Mouse (Mus musculus) heart, embryonic 16.5 days (tissue): Measurements from ENCODE around the gene Gm20388. TPM values are rescaled to one million over a fixed set of nuclear protein-coding genes. Genes with fewer than 3 reads are reported as not detected.

ENCODE experiments used
- ATAC-seq: fragments of 200-750 bp; cut with Nextera tagmentation; replicated peaks from 2 replicates; pipeline ENCODE4 v1.8.0; 2017; ENCODE audit warnings: moderate number of reproducible peaks; ENCODE audit not compliant: insufficient read depth, low FRiP score; ENCODE audit errors: extremely low read depth
- H3K27ac ChIP-seq: fragments of 300-500 bp; sonication (generic); 2 replicates; pipeline ENCODE4 v1.5.1; 2014; ENCODE audit warnings: mild to moderate bottlenecking, low read length, control low read depth, moderate library complexity
- H3K27me3 ChIP-seq: fragments of 300-500 bp; sonication (generic); 2 replicates; pipeline ENCODE4 v1.6.1; 2014; ENCODE audit warnings: low read length, mixed read lengths; ENCODE audit not compliant: control insufficient read depth, insufficient read depth
- H3K36me3 ChIP-seq: fragments of 300-500 bp; sonication (generic); 2 replicates; pipeline ENCODE4 v1.6.1; 2014; ENCODE audit not compliant: control insufficient read depth, insufficient read depth
- H3K4me1 ChIP-seq: fragments of 300-500 bp; sonication (generic); 2 replicates; pipeline ENCODE4 v1.6.1; 2014; ENCODE audit warnings: low read length, mixed read lengths; ENCODE audit not compliant: control insufficient read depth, insufficient read depth
- H3K4me2 ChIP-seq: fragments of 300-500 bp; sonication (generic); 2 replicates; pipeline ENCODE4 v1.6.1; 2014; ENCODE audit warnings: low read depth, mild to moderate bottlenecking, control low read depth, low read length
- H3K4me3 ChIP-seq: fragments of 300-500 bp; sonication (generic); 2 replicates; pipeline ENCODE4 v1.5.1; 2014; ENCODE audit warnings: mild to moderate bottlenecking, control low read depth, low read length
- H3K9ac ChIP-seq: fragments of 300-500 bp; sonication (generic); 2 replicates; pipeline ENCODE4 v1.6.1; 2014; ENCODE audit warnings: low read length, control low read depth
- H3K9me3 ChIP-seq: fragments of 300-500 bp; sonication (generic); replicated peaks from 2 replicates; pipeline ENCODE4 v1.6.1; 2016; ENCODE audit warnings: low read length; ENCODE audit not compliant: control insufficient read depth
- WGBS: fragments of 180-500 bp; shearing (Covaris S2); extraction: QIAGEN DNeasy Blood & Tissue Kit; methylation state at CpG from one replicate; pipeline ENCODE4 v1.1.7; 2014; 5-methylcytosine and 5-hydroxymethylcytosine counted together
- polyA plus RNA-seq: library from polyadenylated mRNA; unstranded; fragments of >200 nt; fragmentation: Nextera tagmentation; extraction: Ambion mirVana; gene quantifications from 2 replicates; pipeline ENCODE4 v1.2.1, GENCODE M21; 2015

Gene Gm20388
- polyA plus RNA-seq, 1 experiment from 2014 or later, result 4.5 TPM

GRCm38 (mm10) chr8:120633665-120634271, 723.1 kb downstream of the Gm20388 start:
- Histone ChIP-seq H3K9me3 (0 out of 2 replicates have a peak, but pooled peaks cover 4% of the 10 kb centered on the region), H3K4me2 (peak overlapping the region; percentile 96), H3K27ac (no peak overlapping the region), H3K9ac (peak overlapping the region; percentile 76), H3K27me3 (no peaks in the 10 kb centered on the region), H3K4me3 (peak overlapping the region; percentile 62), H3K4me1 (peaks cover 6% of the 10 kb centered on the region), H3K36me3 (no peaks in the 10 kb centered on the region)
- ATAC-seq, result peak; percentile 10; the same call in 1 of the 2 replicates
- 4% methylated on average over 44 of the region's 44 CpGs for WGBS

DNA sequence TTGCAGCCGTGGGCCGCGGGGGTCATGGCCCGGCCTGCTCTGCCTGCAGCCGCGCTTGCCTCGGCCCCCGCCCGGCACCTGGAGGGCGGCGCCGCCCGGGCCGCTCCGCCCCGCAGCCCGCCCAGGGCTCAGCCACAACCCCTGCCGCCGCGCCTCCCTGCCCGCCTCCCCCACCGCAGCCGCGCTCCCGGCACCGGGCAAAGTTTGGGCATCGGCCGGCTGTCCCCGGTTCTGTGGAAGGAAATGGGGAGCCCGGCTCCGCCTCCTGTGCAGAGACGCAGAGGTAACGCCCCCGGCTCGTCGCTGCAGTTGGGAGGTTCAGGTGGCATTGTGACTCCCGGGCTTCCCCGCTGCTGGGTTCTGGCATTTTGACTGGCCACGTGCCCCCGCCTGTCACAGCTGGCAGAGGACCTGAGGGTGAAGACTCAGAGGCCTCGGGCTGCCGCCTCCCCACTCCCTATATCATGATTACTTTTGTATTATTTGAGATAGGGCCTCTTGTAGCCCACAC, 723.7 kb downstream of the Gm20388 start:
- no peak overlapping the region for H3K27ac ChIP-seq
- H3K4me2 ChIP-seq, result peak overlapping the region; percentile 96
- under 1% methylated on average over 41 of the region's 42 CpGs for WGBS
- H3K4me3 ChIP-seq, result peak overlapping the region; percentile 62
- H3K27me3 ChIP-seq, result no peaks in the 10 kb centered on the region
- 0 out of 2 replicates have a peak, but pooled peaks cover 4% of the 10 kb centered on the region for H3K9me3 ChIP-seq
- H3K9ac ChIP-seq, result peak overlapping the region; percentile 76
- peaks cover 6% of the 10 kb centered on the region for H3K4me1 ChIP-seq
- peak; percentile 67 for ATAC-seq
- H3K36me3 ChIP-seq, result no peaks in the 10 kb centered on the region

- ATAC-seq, result no peak
- Histone ChIP-seq H3K36me3 (no peaks in the 10 kb centered on the region), H3K27me3 (no peaks in the 10 kb centered on the region), H3K4me3 (no peak overlapping the region), H3K27ac (no peak overlapping the region), H3K4me1 (0 out of 2 replicates have a peak, but pooled peaks cover 7% of the 10 kb centered on the region), H3K4me2 (no peak overlapping the region), H3K9ac (no peak overlapping the region), H3K9me3 (no peaks in the 10 kb centered on the region)
- 27% methylated on average over 8 of the region's 8 CpGs for WGBS
Observed at GRCm38 (mm10) chr8:120641245-120641644, 730.6 kb downstream of the Gm20388 start.

DNA sequence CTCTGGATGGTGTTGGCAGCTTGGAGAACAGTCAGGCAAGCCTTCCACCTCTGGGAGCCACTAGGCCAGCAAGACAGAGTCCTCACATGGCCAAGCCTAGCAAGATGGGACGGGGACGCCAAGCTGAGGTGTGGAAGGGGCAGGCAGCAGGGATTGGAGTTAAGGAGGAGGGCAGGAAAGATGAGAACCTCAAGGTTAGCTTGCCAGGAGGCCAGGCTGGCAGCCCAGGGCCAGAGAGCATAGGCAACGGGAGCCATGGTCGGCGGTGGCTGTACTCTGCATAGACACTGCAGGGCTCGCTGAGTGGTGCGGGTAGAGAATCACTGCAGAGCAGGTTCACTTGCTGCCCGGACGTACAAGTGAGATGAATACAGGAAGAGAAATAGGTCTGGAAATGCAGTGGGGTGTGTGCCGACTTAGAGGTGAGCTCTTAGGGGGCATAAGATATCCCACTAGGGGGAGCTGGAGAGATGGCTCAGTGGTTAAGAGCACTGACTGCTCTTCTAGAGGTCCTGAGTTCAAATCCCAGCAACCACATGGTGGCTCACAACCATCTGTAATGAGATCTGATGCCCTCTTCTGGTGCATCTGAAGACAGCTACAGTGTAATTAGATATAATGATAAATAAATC, 731.5 kb downstream of the Gm20388 start:
- Histone ChIP-seq H3K9me3 (no peaks in the 10 kb centered on the region), H3K9ac (no peak overlapping the region), H3K36me3 (no peaks in the 10 kb centered on the region), H3K4me1 (0 out of 2 replicates have a peak, but pooled peaks cover 7% of the 10 kb centered on the region), H3K4me3 (no peak overlapping the region), H3K27ac (no peak overlapping the region), H3K4me2 (no peak overlapping the region), H3K27me3 (no peaks in the 10 kb centered on the region)
- ATAC-seq, result no peak
- 73% methylated on average over 10 of the region's 10 CpGs for WGBS

DNA sequence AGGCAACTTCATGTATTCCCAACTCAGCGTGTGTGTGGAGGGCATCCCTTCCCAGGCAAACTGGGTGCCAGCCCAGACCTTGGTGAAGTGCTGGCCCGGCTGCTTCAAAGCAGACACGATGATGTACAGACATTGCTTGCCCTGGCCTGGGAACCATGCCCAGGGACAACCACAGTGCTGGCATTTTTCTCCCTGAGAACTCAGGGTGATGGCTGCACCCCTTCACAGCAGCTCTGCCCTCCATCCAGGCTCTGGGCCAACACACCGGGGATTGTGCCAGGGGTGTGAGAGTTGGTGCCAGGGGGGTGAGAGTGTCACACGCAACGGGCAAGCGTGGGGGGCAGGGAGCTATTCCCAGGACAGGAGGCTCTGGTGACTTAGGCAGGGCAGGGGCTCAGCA, 734.0 kb downstream of the Gm20388 start:
- Histone ChIP-seq H3K36me3 (no peaks in the 10 kb centered on the region), H3K4me3 (no peak overlapping the region), H3K9ac (no peak overlapping the region), H3K4me1 (0 out of 2 replicates have a peak, but pooled peaks cover 7% of the 10 kb centered on the region), H3K9me3 (no peaks in the 10 kb centered on the region), H3K4me2 (no peak overlapping the region), H3K27me3 (no peaks in the 10 kb centered on the region), H3K27ac (peak overlapping the region; percentile 19)
- 47% methylated on average over 7 of the region's 7 CpGs for WGBS
- peak; percentile 59 for ATAC-seq

DNA sequence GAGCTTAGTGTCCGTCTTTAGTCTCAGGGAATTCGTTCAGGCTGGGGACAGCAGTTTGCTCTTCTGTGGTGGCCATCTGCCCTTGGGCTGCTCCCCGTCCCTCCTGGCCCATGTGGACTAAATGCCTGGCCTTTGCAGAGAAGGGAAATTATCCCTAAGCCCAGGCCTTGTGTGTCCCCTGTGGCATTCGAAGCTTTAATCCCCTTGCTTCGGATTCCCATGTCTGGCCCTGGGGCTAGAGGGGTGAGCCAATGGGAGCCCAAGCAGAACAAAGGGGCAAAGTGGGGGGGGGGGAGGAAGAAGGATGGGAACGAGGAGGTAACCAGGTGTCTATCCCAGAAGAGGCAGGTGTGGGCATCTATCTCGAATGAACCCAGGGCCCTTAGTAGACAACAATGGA, 736.9 kb downstream of the Gm20388 start, which contains the start of gene 1190005I06Rik:
Gene 1190005I06Rik, minus strand, starts transcription at position 101 of the 400 bp plus-strand sequence.
- WGBS, result 59% methylated on average over 7 of the region's 7 CpGs
- H3K27me3 ChIP-seq, result no peaks in the 10 kb centered on the region
- no peak within 1 kb of the TSS for H3K4me3 ChIP-seq
- H3K36me3 ChIP-seq, result no peaks in the 10 kb centered on the region
- H3K4me2 ChIP-seq, result no peak within 1 kb of the TSS
- no peaks in the 10 kb centered on the region for H3K9me3 ChIP-seq
- no peak within 1 kb of the TSS for H3K27ac ChIP-seq
- H3K4me1 ChIP-seq, result peaks cover 10% of the 10 kb centered on the region
- no peak for ATAC-seq
- no peak within 1 kb of the TSS for H3K9ac ChIP-seq

DNA sequence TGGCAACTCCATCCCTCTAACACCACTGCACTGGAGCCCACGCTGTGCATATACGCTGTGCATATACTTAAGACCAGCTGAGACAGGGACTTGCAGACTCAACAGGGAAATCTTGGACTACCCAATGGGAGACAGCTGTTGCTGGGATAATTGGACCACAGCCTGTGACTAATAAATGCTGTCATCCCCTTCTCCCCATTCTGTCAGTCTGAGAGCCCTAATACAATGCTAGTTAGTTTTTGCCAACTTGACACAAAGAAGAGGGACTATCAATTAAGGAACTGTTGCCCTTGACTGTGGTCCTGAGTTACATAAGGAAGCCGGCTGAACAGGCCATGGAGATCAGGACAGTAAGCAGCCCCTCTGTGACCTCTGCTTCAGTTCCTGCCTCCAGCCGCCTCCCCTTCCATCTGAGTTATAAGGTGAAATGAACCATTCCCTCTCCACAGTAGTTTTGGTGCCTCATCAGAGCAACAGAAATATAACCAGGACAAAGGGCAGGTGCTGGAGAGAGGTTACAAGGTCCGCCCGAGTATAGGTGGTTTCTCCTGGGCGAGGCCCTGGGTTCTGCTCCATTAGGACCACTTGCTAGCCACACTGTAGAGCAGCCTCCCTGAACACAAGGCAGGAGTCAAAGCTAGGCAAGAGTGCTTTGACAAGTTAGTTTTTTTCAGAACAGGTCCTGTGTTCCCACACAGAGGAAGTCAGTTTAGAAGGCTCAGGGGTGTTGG, 745.8 kb downstream of the Gm20388 start:
- H3K4me1 ChIP-seq, result 0 out of 2 replicates have a peak, but pooled peaks cover 2% of the 10 kb centered on the region
- no peaks in the 10 kb centered on the region for H3K27me3 ChIP-seq
- H3K4me3 ChIP-seq, result no peak overlapping the region
- no peak overlapping the region for H3K4me2 ChIP-seq
- WGBS, result 92% methylated on average over 7 of the region's 7 CpGs
- no peak overlapping the region for H3K9ac ChIP-seq
- H3K36me3 ChIP-seq, result peaks cover 33% of the 10 kb centered on the region
- no peak for ATAC-seq
- no peaks in the 10 kb centered on the region for H3K9me3 ChIP-seq
- no peak overlapping the region for H3K27ac ChIP-seq

DNA sequence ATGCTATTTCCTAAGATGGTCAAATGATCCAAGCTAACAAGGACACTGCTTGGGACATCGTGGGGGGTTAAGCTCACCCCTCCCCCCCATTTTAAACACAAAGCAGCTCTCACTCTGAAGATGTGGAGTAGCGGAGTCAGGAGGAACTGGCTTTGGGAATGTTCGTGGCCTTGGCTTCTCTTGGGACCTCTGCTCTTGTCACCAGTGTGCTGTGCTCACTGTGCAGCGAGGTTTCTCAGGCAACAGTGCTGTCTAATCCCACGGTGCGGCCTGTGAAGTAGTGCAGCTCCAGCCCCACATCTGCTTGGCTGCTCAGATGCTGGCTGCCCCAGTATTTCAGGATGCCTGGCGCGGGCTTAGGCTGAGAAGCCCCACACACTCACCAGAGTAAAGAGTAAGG, 746.8 kb downstream of the Gm20388 start:
- Histone ChIP-seq H3K4me3 (no peak overlapping the region), H3K9me3 (no peaks in the 10 kb centered on the region), H3K27me3 (no peaks in the 10 kb centered on the region), H3K36me3 (peaks cover 33% of the 10 kb centered on the region), H3K4me2 (no peak overlapping the region), H3K27ac (no peak overlapping the region), H3K4me1 (0 out of 2 replicates have a peak, but pooled peaks cover 2% of the 10 kb centered on the region), H3K9ac (no peak overlapping the region)
- WGBS, result 82% methylated on average over 8 of the region's 8 CpGs
- ATAC-seq, result no peak
